Mouse (Mus musculus): ENCODE measurements around the gene Nisch.

DNA sequence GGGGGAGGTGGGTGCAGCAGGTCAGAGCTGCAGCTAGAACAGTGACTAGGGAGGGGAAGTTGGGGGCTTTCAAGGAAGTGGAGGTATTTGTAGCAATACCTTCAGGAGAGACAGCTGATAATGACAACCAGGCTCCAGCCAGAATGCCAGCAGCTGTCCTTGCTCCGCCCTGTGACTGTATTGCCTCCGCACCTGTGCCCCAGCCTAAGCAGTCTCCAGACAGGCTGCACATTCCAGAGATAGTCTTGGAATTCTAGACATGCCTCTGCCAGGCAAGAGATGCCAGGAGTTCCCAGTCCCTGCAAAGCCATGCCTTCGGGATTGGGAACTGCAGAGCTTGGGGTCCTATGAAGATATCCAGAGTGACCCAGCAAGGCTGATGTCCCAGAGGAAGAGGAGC, 4.2 kb downstream of the Nisch start:
- TF ChIP-seq CTCF (IDR thresholded peaks at IDR 0.05; ENCODE audit: low read depth) (no peak), EP300 (optimal IDR thresholded peaks at IDR 0.05) (no peak)
